Mouse (Mus musculus): Measurements from ENCODE around the gene Olfr194. TPM values are rescaled to one million over a fixed set of nuclear protein-coding genes. Genes with fewer than 3 reads are reported as not detected.
"Not testable (repeated sequence)": the region's sequence is repeated elsewhere in the genome, so short reads cannot be mapped to it uniquely, and the experiment has no call there.

The Olfr194 gene
- not detected in 2 replicates for polyA plus RNA-seq (2014; fragmentation: Nextera tagmentation; extraction: Ambion mirVana)

DNA sequence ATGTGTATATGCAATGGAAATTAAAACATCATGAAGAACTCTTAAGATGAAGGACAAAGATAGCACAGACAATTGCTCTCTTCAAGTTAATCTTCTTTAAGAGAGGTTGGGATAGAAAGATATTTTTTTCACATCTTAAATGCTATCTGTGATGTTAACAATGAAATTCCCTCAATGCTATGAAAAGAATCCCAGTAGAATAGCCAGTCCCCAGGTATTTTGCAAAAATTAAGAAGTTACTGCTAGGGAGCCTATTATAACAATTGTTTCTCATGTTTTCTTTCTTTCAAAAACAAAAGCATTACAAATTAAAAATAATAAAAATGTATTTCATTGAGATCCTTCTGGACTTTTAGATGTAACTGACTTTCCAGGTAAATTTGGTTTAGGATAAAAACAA lies at the start of gene Olfr194:
Gene Olfr194 (minus strand): TSS at position 101 of the 400 bp plus-strand sequence.
- Histone ChIP-seq H3K4me1 (ENCODE audit: control insufficient read depth, insufficient read depth, low read length) (no peaks in the 10 kb centered on the region), H3K36me3 (ENCODE audit: control insufficient read depth, insufficient read depth, low read length) (no peaks in the 10 kb centered on the region), H3K27ac (replicated peaks; ENCODE audit: low read depth, low read length) (no peak within 1 kb of the TSS), H3K4me2 (ENCODE audit: low read depth, low read length) (no peak within 1 kb of the TSS), H3K27me3 (replicated peaks; ENCODE audit: control insufficient read depth, insufficient read depth, low read length) (no peaks in the 10 kb centered on the region), H3K9ac (ENCODE audit: low read depth, low read length) (no peak within 1 kb of the TSS), H3K9me3 (ENCODE audit: control insufficient read depth, low read length) (0 out of 2 replicates have a peak, but pooled peaks cover 2% of the 10 kb centered on the region), H3K4me3 (ENCODE audit: low read depth, low read length) (no peak within 1 kb of the TSS)
- ATAC-seq (ENCODE audit: low read depth) (no peak), DNase-seq (ENCODE audit: low spot score) (no peak)

DNA sequence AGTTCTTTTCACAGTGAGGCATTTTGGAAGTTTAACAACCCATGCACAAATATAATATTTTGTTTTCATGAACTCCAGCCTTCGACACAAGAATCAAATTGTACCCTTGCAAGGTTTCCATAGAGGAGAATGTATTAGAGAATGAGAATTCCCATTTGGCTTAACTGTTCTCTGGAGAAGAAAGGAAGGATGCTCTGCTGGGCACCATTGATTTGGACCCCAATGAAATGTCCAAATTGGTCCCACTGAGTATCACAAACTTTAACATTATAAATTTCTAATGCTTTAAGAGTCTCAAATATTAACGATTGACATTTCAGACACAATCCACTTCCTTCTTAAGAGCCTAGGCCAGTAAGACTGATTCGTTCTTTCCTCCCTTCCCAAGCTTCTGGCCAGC lies 49.5 kb upstream of the Olfr194 start, which contains the start of gene Olfr196:
Gene Olfr196 (minus strand): TSS at position 101 of the 400 bp plus-strand sequence.
- ATAC-seq (ENCODE audit: low read depth) (no peak), DNase-seq (ENCODE audit: low spot score) (no peak)
- Histone ChIP-seq H3K4me2 (ENCODE audit: low read depth, low read length) (no peak within 1 kb of the TSS), H3K36me3 (ENCODE audit: control insufficient read depth, insufficient read depth, low read length) (no peaks in the 10 kb centered on the region), H3K9ac (ENCODE audit: low read depth, low read length) (no peak within 1 kb of the TSS), H3K9me3 (ENCODE audit: control insufficient read depth, low read length) (no peaks in the 10 kb centered on the region), H3K27ac (replicated peaks; ENCODE audit: low read depth, low read length) (no peak within 1 kb of the TSS), H3K4me3 (ENCODE audit: low read depth, low read length) (no peak within 1 kb of the TSS), H3K27me3 (replicated peaks; ENCODE audit: control insufficient read depth, insufficient read depth, low read length) (no peaks in the 10 kb centered on the region), H3K4me1 (ENCODE audit: control insufficient read depth, insufficient read depth, low read length) (no peaks in the 10 kb centered on the region)
- WGBS: 66% methylated on average over 3 of the region's 3 CpGs

DNA sequence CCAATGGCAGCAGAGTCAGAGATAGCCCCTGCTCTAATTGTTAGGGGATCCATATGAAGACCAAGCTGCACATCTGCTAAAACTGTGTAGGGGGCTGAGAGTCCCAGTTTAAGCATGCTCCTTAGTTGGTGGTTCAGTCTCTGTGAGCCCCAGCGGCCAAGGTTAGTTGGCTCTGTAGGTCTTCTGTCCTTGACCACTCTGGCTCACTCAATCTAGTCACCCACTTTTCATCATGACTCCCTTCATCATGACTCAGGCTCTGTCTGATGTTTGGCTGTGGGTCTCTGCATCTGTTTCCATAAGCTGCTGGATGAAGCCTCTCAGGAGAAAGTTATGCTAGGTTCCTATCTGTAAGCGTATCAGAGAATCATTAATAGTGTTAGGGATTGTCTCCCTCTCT lies 31.1 kb upstream of the Olfr194 start:
- no peaks in the 10 kb centered on the region for H3K4me1 ChIP-seq (ENCODE audit: control insufficient read depth, insufficient read depth, low read length)
- H3K27me3 ChIP-seq (replicated peaks; ENCODE audit: control insufficient read depth, insufficient read depth, low read length): no peaks in the 10 kb centered on the region
- H3K27ac ChIP-seq (replicated peaks; ENCODE audit: low read depth, low read length): no peak overlapping the region
- no peak overlapping the region for H3K9ac ChIP-seq (ENCODE audit: low read depth, low read length)
- 77% methylated on average over 2 of the region's 2 CpGs for WGBS
- ATAC-seq (ENCODE audit: low read depth) (no peak), DNase-seq (ENCODE audit: low spot score) (no peak)
- H3K9me3 ChIP-seq (ENCODE audit: control insufficient read depth, low read length): no peaks in the 10 kb centered on the region
- H3K36me3 ChIP-seq (ENCODE audit: control insufficient read depth, insufficient read depth, low read length): no peaks in the 10 kb centered on the region
- no peak overlapping the region for H3K4me2 ChIP-seq (ENCODE audit: low read depth, low read length)
- no peak overlapping the region for H3K4me3 ChIP-seq (ENCODE audit: low read depth, low read length)

DNA sequence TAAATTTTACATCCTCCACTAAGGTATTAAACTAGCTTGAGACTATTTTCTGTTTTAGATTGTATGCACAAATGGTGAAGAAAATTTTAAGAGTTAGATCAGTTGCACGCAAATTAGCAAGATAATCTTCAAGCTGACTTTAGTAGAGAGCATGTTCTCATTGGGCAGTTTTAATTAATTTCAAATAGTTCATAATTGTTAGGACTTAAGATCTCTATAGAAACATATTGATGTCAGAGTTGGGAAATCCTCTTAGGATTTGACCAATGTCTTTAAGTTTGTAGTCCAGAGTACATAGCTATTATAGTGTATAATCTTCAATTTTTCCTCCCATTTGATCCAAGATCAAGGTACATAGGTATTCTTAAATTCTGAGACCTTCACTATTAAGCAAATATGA lies 25.9 kb upstream of the Olfr194 start, which contains the start of gene Olfr195:
Gene Olfr195 (plus strand): TSS at position 301 of the 400 bp plus-strand sequence.
- no peak within 1 kb of the TSS for H3K27ac ChIP-seq (replicated peaks; ENCODE audit: low read depth, low read length)
- ATAC-seq (ENCODE audit: low read depth) (no peak), DNase-seq (ENCODE audit: low spot score) (no peak)
- no peak within 1 kb of the TSS for H3K4me3 ChIP-seq (ENCODE audit: low read depth, low read length)
- no peak within 1 kb of the TSS for H3K4me2 ChIP-seq (ENCODE audit: low read depth, low read length)
- H3K4me1 ChIP-seq (ENCODE audit: control insufficient read depth, insufficient read depth, low read length): no peaks in the 10 kb centered on the region
- no peaks in the 10 kb centered on the region for H3K27me3 ChIP-seq (replicated peaks; ENCODE audit: control insufficient read depth, insufficient read depth, low read length)
- H3K9me3 ChIP-seq (ENCODE audit: control insufficient read depth, low read length): no peaks in the 10 kb centered on the region
- WGBS: 82% methylated on average over 1 of the region's 1 CpGs
- no peak within 1 kb of the TSS for H3K9ac ChIP-seq (ENCODE audit: low read depth, low read length)
- H3K36me3 ChIP-seq (ENCODE audit: control insufficient read depth, insufficient read depth, low read length): no peaks in the 10 kb centered on the region

DNA sequence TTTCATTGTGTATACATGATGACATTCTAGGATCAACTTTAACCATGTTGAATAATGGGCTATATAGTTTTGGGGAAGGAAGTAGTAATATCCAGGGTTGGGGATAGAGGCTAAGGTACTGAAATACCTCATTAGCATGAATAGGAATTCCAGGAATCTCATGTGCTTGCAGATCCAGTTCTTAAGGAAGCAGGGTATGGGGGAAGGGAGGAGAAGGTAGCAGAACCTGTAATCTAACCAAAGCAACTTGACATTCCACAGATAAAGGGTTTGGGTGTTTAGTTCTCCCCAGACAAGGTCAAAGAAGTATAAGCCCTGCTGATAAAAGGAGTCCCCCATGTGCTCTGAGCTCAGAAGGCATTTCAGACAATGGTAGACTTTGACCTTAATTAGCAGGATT lies 20.2 kb upstream of the Olfr194 start:
- H3K4me3 ChIP-seq (ENCODE audit: low read depth, low read length): no peak overlapping the region
- no peaks in the 10 kb centered on the region for H3K36me3 ChIP-seq (ENCODE audit: control insufficient read depth, insufficient read depth, low read length)
- H3K27me3 ChIP-seq (replicated peaks; ENCODE audit: control insufficient read depth, insufficient read depth, low read length): no peaks in the 10 kb centered on the region
- DNase-seq (ENCODE audit: low spot score) (no peak), ATAC-seq (ENCODE audit: low read depth) (no peak)
- no peak overlapping the region for H3K27ac ChIP-seq (replicated peaks; ENCODE audit: low read depth, low read length)
- H3K4me2 ChIP-seq (ENCODE audit: low read depth, low read length): no peak overlapping the region
- H3K4me1 ChIP-seq (ENCODE audit: control insufficient read depth, insufficient read depth, low read length): no peaks in the 10 kb centered on the region
- H3K9me3 ChIP-seq (ENCODE audit: control insufficient read depth, low read length): no peaks in the 10 kb centered on the region
- H3K9ac ChIP-seq (ENCODE audit: low read depth, low read length): no peak overlapping the region

DNA sequence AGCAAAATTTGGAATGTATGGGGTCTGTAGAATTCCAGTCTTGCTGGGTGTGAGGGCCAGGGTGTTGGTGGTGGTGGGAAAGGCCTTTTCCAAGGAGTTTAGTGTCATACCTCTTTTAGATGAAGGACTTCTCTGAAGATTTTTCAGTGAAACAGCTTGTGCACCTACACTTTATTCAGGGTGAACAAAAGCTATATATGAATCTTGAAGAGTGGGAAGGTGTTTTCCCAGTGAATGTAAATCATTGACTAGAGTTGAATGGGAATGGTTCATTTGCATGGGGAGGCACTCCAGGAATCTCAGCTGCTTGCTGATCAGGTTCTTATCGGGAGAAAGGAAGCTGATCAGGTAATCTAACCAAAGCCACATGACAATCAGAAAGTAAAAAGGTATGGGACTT lies 9.9 kb upstream of the Olfr194 start:
- ATAC-seq (ENCODE audit: low read depth): no peak
- Histone ChIP-seq H3K4me1 (ENCODE audit: control insufficient read depth, insufficient read depth, low read length) (no peaks in the 10 kb centered on the region), H3K27me3 (replicated peaks; ENCODE audit: control insufficient read depth, insufficient read depth, low read length) (no peaks in the 10 kb centered on the region), H3K27ac (replicated peaks; ENCODE audit: low read depth, low read length) (no peak overlapping the region), H3K9ac (ENCODE audit: low read depth, low read length) (no peak overlapping the region), H3K9me3 (ENCODE audit: control insufficient read depth, low read length) (no peaks in the 10 kb centered on the region), H3K36me3 (ENCODE audit: control insufficient read depth, insufficient read depth, low read length) (no peaks in the 10 kb centered on the region), H3K4me3 (ENCODE audit: low read depth, low read length) (no peak overlapping the region), H3K4me2 (ENCODE audit: low read depth, low read length) (no peak overlapping the region)
- no peak for DNase-seq (ENCODE audit: low spot score)
- WGBS: 93% methylated on average over 1 of the region's 1 CpGs

DNA sequence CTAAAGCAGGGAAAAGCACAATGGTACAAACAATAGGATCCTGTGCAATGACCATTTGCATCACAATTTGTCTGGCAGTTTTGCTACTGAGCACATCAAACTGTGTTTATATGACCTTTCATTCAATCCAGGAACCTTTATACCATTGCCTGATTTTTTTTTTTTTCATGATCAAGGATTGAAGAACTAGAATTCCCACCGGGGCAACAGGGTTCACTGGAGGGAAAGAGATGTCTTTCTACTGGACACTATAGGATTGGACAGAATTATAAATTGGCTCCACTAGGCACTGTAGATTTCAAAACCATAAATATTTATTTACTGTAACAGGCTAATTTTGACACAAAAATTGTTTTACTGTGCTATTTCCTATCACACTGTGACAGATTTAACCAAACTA lies 9.1 kb downstream of the Olfr194 start, which contains the start of gene Olfr193:
Gene Olfr193 (minus strand): TSS at position 101 of the 400 bp plus-strand sequence.
- no peaks in the 10 kb centered on the region for H3K27me3 ChIP-seq (replicated peaks; ENCODE audit: control insufficient read depth, insufficient read depth, low read length)
- no peaks in the 10 kb centered on the region for H3K4me1 ChIP-seq (ENCODE audit: control insufficient read depth, insufficient read depth, low read length)
- no peaks in the 10 kb centered on the region for H3K36me3 ChIP-seq (ENCODE audit: control insufficient read depth, insufficient read depth, low read length)
- 88% methylated on average over 1 of the region's 1 CpGs for WGBS
- ATAC-seq (ENCODE audit: low read depth) (no peak), DNase-seq (ENCODE audit: low spot score) (no peak)
- no peak within 1 kb of the TSS for H3K4me2 ChIP-seq (ENCODE audit: low read depth, low read length)
- no peak within 1 kb of the TSS for H3K27ac ChIP-seq (replicated peaks; ENCODE audit: low read depth, low read length)
- no peak within 1 kb of the TSS for H3K4me3 ChIP-seq (ENCODE audit: low read depth, low read length)
- 0 out of 2 replicates have a peak, but pooled peaks cover under 1% of the 10 kb centered on the region for H3K9me3 ChIP-seq (ENCODE audit: control insufficient read depth, low read length)
- H3K9ac ChIP-seq (ENCODE audit: low read depth, low read length): no peak within 1 kb of the TSS

DNA sequence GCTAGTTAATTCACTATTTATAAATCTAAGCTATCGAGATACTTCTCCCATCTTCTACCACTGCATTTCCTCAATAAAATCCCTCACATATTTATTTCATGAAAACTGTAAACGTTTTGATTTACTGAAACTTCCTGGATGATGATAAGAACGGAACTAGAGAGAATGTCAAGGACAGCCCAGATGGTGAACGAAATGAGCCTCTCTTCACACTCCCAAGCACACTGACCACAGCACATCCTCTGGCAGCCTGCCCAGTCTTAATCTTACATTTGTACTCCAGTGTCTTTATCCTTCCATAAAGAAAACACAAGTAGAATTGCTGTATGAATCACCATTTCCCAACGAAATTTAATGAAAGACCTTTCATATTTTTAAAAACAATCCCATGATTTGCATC lies 12.3 kb downstream of the Olfr194 start:
- not testable (repeated sequence) for H3K36me3 ChIP-seq (ENCODE audit: control insufficient read depth, insufficient read depth, low read length); H3K9ac ChIP-seq (ENCODE audit: low read depth, low read length); H3K9me3 ChIP-seq (ENCODE audit: control insufficient read depth, low read length); ATAC-seq (ENCODE audit: low read depth); H3K4me1 ChIP-seq (ENCODE audit: control insufficient read depth, insufficient read depth, low read length); H3K4me3 ChIP-seq (ENCODE audit: low read depth, low read length); H3K27ac ChIP-seq (replicated peaks; ENCODE audit: low read depth, low read length); H3K4me2 ChIP-seq (ENCODE audit: low read depth, low read length); H3K27me3 ChIP-seq (replicated peaks; ENCODE audit: control insufficient read depth, insufficient read depth, low read length); DNase-seq (ENCODE audit: low spot score)
- 62% methylated on average over 5 of the region's 5 CpGs for WGBS

DNA sequence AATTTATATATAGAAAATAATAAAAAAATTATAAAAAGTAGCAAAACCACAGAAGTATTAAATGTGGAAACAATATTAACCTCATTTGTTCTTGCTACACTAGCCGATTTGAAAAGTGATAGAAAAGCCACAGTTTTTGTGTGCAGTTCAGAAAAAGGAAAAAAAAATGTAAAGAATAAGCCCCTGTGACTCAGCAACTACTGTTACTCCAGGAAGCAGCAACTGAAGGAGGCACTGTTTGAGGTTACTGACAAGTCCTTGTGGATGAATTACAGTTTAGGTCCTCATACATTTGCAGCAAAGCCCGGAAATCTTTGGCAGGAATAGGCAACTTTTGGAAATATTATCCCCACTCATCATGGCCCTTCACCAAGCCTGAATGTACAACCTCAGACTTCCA lies 15.6 kb downstream of the Olfr194 start:
- no peak overlapping the region for H3K4me2 ChIP-seq (ENCODE audit: low read depth, low read length)
- 83% methylated on average over 2 of the region's 2 CpGs for WGBS
- no peaks in the 10 kb centered on the region for H3K36me3 ChIP-seq (ENCODE audit: control insufficient read depth, insufficient read depth, low read length)
- no peaks in the 10 kb centered on the region for H3K9me3 ChIP-seq (ENCODE audit: control insufficient read depth, low read length)
- ATAC-seq (ENCODE audit: low read depth) (no peak), DNase-seq (ENCODE audit: low spot score) (no peak)
- no peaks in the 10 kb centered on the region for H3K27me3 ChIP-seq (replicated peaks; ENCODE audit: control insufficient read depth, insufficient read depth, low read length)
- no peak overlapping the region for H3K27ac ChIP-seq (replicated peaks; ENCODE audit: low read depth, low read length)
- no peaks in the 10 kb centered on the region for H3K4me1 ChIP-seq (ENCODE audit: control insufficient read depth, insufficient read depth, low read length)
- H3K4me3 ChIP-seq (ENCODE audit: low read depth, low read length): no peak overlapping the region
- H3K9ac ChIP-seq (ENCODE audit: low read depth, low read length): no peak overlapping the region

Measured in embryonic facial prominence, embryonic 14.5 days (tissue).